Mouse (Mus musculus) myocyte (in vitro differentiated cells): Measurements from ENCODE around the gene Six5.

Source experiments
- CEBPB ChIP-seq: IDR thresholded peaks from 2 replicates; pipeline ENCODE4 v1.6.1; 2011; ENCODE audit warnings: mild to moderate bottlenecking, moderate library complexity; ENCODE audit not compliant: poor library complexity, insufficient read depth, severe bottlenecking
- MAX ChIP-seq: IDR thresholded peaks from one replicate; pipeline ENCODE4 v1.6.1; 2011; ENCODE audit warnings: low read depth, mild to moderate bottlenecking, control low read depth
- MYOG ChIP-seq, 3 experiments: IDR thresholded peaks; one replicate each; pipeline ENCODE4 v1.6.1; 2011; ENCODE audit warnings: control low read depth in 2 of 3, low read depth in 2 of 3, mild to moderate bottlenecking in 2 of 3; ENCODE audit not compliant: insufficient read length in 2 of 3, control insufficient read depth in 1 of 3, insufficient read depth in 1 of 3
- POLR2A ChIP-seq: IDR thresholded peaks from one replicate; pipeline ENCODE4 v1.6.1; 2011; ENCODE audit warnings: low read depth, mild to moderate bottlenecking, control low read depth, moderate library complexity; ENCODE audit not compliant: insufficient read length
- REST ChIP-seq: IDR thresholded peaks from one replicate; pipeline ENCODE4 v1.6.1; 2011; ENCODE audit warnings: mild to moderate bottlenecking, control low read depth, moderate library complexity; ENCODE audit not compliant: insufficient read depth, insufficient read length
- USF1 ChIP-seq: IDR thresholded peaks from one replicate; pipeline ENCODE4 v1.6.1; 2011; ENCODE audit warnings: low read depth, mild to moderate bottlenecking, control low read depth, moderate library complexity

DNA sequence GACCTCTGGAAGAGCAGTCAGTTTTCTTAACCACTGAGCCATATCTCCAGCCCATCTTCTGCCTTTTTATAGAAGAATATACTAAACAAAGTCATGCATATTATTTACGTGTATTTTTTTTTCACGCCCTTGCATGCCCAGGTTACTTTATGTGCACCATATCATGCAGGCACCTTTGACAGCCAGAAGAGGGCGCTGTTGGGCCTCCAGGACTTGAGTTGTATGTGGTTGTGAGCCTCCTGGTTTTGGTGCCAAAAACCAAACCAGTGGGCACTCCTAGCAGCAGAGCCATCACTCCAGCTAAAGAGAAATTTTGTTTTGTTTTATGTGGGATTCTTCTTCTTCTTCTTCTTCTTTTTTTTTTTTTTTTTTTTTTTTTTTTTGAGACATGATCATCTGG is 24.9 kb upstream of the Six5 start:
- TF ChIP-seq MAX (no peak), REST (no peak), MYOG (IDR thresholded peaks at IDR 0.05; ENCODE audit: control insufficient read depth in 1 of 3, insufficient read depth in 1 of 3, insufficient read length in 2 of 3, low read depth in 2 of 3) (no peak), USF1 (no peak), POLR2A (no peak), CEBPB (no peak)
